Mouse (Mus musculus): ENCODE measurements around the gene Dnajc6. TPM values are rescaled to one million over a fixed set of nuclear protein-coding genes. Genes with fewer than 3 reads are reported as not detected.

The Dnajc6 gene
- total and polyA plus RNA-seq, 3 experiments = 0.29 to 0.41 (median 0.35) TPM

- H3K27ac ChIP-seq = no peak overlapping the region
- intact Hi-C loops (cut with DNase I) = no loop called here
- no peak for TF ChIP-seq CTCF (IDR thresholded peaks at IDR 0.05)
- no peak for TF ChIP-seq EP300 (IDR thresholded peaks at IDR 0.05; ENCODE audit: insufficient read depth, low read depth, low read length)
- no peak for TF ChIP-seq POLR2A (IDR thresholded peaks at IDR 0.05; ENCODE audit: insufficient read depth, low read depth, low read length)
- DNase-seq = no peak
- H3K9ac ChIP-seq (ENCODE audit: low read depth, low read length) = no peak overlapping the region
- no peaks in the 10 kb centered on the region for H3K36me3 ChIP-seq (ENCODE audit: control insufficient read depth, insufficient read depth, low read length)
- 67% methylated on average over 5 of the region's 5 CpGs for WGBS
- H3K27me3 ChIP-seq (ENCODE audit: control insufficient read depth, insufficient read depth, low read length) = no peaks in the 10 kb centered on the region
- H3K79me2 ChIP-seq (replicated peaks; ENCODE audit: control insufficient read depth, insufficient read depth, low read length) = no peaks in the 10 kb centered on the region
- no peak overlapping the region for H3K4me3 ChIP-seq
- no peaks in the 10 kb centered on the region for H3K4me1 ChIP-seq (ENCODE audit: control insufficient read depth, insufficient read depth, low read length)
These were observed 83.1 kb downstream of the Dnajc6 start for GRCm38 (mm10) chr4:101579517-101579916.

DNA sequence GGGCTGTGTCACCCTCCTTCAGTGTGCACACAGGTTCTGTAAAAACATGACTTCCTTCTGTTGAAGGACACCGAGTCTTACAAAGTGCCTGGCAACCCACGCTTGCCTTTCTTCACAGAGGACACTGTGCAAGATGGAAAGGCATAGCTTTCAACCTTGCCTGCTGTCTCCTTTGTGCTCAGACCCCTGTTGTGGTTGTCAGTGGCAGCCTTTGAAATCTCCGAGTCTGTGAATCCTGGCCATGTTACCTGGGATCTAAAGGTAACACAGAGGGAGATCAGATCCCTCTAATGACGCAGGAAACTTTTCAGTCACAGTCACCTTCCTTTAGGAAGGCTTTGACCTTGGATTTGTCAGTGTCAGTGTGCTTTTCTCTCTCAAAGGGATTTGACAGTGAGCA, 84.7 kb downstream of the Dnajc6 start:
- TF ChIP-seq POLR2A (IDR thresholded peaks at IDR 0.05; ENCODE audit: insufficient read depth, low read depth, low read length) (no peak), CTCF (IDR thresholded peaks at IDR 0.05) (no peak)
- no peaks in the 10 kb centered on the region for H3K4me1 ChIP-seq (ENCODE audit: control insufficient read depth, insufficient read depth, low read length)
- 78% methylated on average over 4 of the region's 4 CpGs for WGBS
- no peak overlapping the region for H3K27ac ChIP-seq
- no peaks in the 10 kb centered on the region for H3K27me3 ChIP-seq (ENCODE audit: control insufficient read depth, insufficient read depth, low read length)
- H3K79me2 ChIP-seq (replicated peaks; ENCODE audit: control insufficient read depth, insufficient read depth, low read length) = no peaks in the 10 kb centered on the region
- no peaks in the 10 kb centered on the region for H3K36me3 ChIP-seq (ENCODE audit: control insufficient read depth, insufficient read depth, low read length)
- DNase-seq = no peak
- no peak overlapping the region for H3K9ac ChIP-seq (ENCODE audit: low read depth, low read length)
- intact Hi-C loops (cut with DNase I) = no loop called here
- no peak overlapping the region for H3K4me3 ChIP-seq

- TF ChIP-seq CTCF (IDR thresholded peaks at IDR 0.05) (no peak), EP300 (IDR thresholded peaks at IDR 0.05; ENCODE audit: insufficient read depth, low read depth, low read length) (no peak), POLR2A (IDR thresholded peaks at IDR 0.05; ENCODE audit: insufficient read depth, low read depth, low read length) (no peak)
- Histone ChIP-seq H3K36me3 (ENCODE audit: control insufficient read depth, insufficient read depth, low read length) (no peaks in the 10 kb centered on the region), H3K4me1 (ENCODE audit: control insufficient read depth, insufficient read depth, low read length) (no peaks in the 10 kb centered on the region), H3K9ac (ENCODE audit: low read depth, low read length) (no peak overlapping the region), H3K79me2 (replicated peaks; ENCODE audit: control insufficient read depth, insufficient read depth, low read length) (no peaks in the 10 kb centered on the region), H3K27me3 (ENCODE audit: control insufficient read depth, insufficient read depth, low read length) (no peaks in the 10 kb centered on the region), H3K27ac (no peak overlapping the region), H3K4me3 (no peak overlapping the region)
- 62% methylated on average over 2 of the region's 2 CpGs for WGBS
- intact Hi-C loops (cut with DNase I) = no loop called here
- DNase-seq = no peak
These were observed 86.4 kb downstream of the Dnajc6 start for GRCm38 (mm10) chr4:101582882-101583281.

DNA sequence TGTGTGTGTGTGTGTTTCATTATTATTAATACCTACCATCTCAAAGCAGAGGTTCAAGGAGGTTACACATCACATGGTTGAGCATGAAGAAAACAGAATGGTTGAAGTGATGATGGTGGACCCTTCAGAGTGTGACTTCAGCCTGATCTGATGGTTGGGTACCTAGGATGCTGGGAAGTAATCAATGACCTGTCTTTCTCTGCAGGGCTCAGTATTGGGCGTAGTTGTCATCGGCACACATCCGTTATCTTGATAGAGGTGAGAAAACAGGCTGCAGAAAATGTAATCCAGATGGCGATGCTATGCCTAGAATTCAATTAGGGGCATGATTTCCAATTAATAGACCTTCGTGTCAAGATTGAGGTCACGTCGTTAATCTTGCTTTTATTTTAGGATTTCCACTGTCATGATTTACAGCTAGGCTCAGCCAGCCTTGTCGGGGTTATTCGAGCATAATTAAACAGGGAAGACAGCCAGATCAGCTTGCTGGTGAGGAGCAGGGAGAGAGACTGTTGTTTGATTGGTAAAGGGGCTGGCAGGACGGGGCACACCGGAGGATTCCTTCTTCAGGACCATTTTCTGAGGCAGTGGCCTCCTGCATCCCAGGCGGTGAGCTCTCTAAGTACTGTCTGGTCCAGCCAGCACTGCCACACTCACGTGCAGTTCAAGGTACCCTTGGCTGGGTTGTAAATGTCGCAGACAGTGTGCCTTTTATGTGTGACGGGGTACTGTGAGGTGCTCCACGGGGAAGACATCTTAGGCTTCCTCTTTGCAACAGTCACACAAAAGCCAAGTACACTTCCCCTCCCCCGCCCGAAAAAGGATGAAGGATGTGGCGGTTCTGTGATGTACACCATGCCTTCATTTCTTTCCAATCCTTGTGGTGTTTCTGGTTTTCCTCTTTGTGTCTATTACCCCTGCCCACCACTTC, 88.3 kb downstream of the Dnajc6 start:
- WGBS = 72% methylated on average over 19 of the region's 19 CpGs
- H3K4me1 ChIP-seq (ENCODE audit: control insufficient read depth, insufficient read depth, low read length) = no peaks in the 10 kb centered on the region
- no peak for DNase-seq
- H3K27me3 ChIP-seq (ENCODE audit: control insufficient read depth, insufficient read depth, low read length) = no peaks in the 10 kb centered on the region
- intact Hi-C loops (cut with DNase I) = no loop called here
- H3K79me2 ChIP-seq (replicated peaks; ENCODE audit: control insufficient read depth, insufficient read depth, low read length) = no peaks in the 10 kb centered on the region
- TF ChIP-seq POLR2A (IDR thresholded peaks at IDR 0.05; ENCODE audit: insufficient read depth, low read depth, low read length) (no peak), CTCF (IDR thresholded peaks at IDR 0.05) (no peak), EP300 (IDR thresholded peaks at IDR 0.05; ENCODE audit: insufficient read depth, low read depth, low read length) (no peak)
- H3K36me3 ChIP-seq (ENCODE audit: control insufficient read depth, insufficient read depth, low read length) = no peaks in the 10 kb centered on the region
- H3K9ac ChIP-seq (ENCODE audit: low read depth, low read length) = no peak overlapping the region
- H3K4me3 ChIP-seq = no peak overlapping the region
- no peak overlapping the region for H3K27ac ChIP-seq

DNA sequence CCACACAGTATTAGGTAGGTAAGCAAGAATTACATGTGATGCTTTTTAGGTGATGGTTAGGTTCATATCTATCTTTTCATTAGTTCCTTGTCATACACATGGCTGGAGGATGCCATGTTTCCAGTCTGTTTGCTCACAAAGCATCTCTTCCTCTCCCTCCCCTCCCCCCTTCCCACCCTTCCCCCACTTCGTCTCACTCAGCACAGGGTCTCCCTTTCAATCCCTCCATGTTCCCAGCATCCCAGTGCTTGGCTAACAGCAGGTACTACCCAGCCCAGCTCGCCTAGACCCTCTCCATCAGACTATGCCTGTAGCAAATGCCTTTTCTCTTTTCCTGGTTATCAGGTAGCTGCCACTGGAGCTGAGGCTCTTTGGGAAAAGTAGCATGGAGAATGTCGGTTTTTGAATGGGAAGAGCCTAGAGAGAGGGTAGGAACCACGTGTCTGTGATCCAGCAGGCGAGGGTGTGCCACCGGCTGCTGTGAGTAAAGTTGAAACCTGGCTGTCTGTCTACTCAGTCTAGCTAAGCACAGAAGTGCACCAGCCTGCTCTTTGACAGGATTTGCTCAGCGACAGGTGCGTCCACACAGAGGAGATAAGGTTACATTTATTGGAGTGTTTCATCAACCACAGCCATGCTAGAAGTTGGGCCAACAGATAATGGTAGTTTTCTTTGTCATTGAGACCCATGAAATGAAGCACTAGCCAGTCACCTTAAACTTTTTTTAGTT, 89.2 kb downstream of the Dnajc6 start:
- no peak for DNase-seq
- no peaks in the 10 kb centered on the region for H3K79me2 ChIP-seq (replicated peaks; ENCODE audit: control insufficient read depth, insufficient read depth, low read length)
- H3K4me1 ChIP-seq (ENCODE audit: control insufficient read depth, insufficient read depth, low read length) = no peaks in the 10 kb centered on the region
- TF ChIP-seq EP300 (IDR thresholded peaks at IDR 0.05; ENCODE audit: insufficient read depth, low read depth, low read length) = no peak
- no peak for TF ChIP-seq POLR2A (IDR thresholded peaks at IDR 0.05; ENCODE audit: insufficient read depth, low read depth, low read length)
- TF ChIP-seq CTCF (IDR thresholded peaks at IDR 0.05) = no peak
- 51% methylated on average over 8 of the region's 8 CpGs for WGBS
- no peak overlapping the region for H3K4me3 ChIP-seq
- no peak overlapping the region for H3K9ac ChIP-seq (ENCODE audit: low read depth, low read length)
- H3K27ac ChIP-seq = no peak overlapping the region
- H3K36me3 ChIP-seq (ENCODE audit: control insufficient read depth, insufficient read depth, low read length) = no peaks in the 10 kb centered on the region
- intact Hi-C loops (cut with DNase I) = no loop called here
- no peaks in the 10 kb centered on the region for H3K27me3 ChIP-seq (ENCODE audit: control insufficient read depth, insufficient read depth, low read length)

DNA sequence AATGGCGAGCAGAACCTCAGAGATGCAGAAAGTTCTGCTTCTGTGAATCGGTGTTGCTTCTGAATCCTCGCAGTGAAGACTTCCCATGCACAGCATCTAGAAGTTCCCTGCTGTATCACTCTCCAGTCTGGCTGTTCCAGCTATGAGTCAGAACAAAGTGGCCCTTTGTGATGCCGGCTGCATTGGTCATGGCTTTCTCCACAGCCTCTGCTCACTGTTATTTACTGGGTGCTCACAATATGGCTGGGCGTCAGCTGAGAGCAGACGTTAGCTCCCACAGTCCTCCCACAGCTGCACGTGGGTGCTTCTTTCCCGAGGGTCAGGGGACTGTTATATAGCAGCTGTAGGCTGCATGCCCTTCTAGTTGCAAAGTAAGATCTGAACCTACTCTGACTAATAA, 92.5 kb downstream of the Dnajc6 start:
- Histone ChIP-seq H3K36me3 (ENCODE audit: control insufficient read depth, insufficient read depth, low read length) (no peaks in the 10 kb centered on the region), H3K4me3 (no peak overlapping the region), H3K9ac (ENCODE audit: low read depth, low read length) (no peak overlapping the region), H3K79me2 (replicated peaks; ENCODE audit: control insufficient read depth, insufficient read depth, low read length) (no peaks in the 10 kb centered on the region), H3K4me1 (ENCODE audit: control insufficient read depth, insufficient read depth, low read length) (no peaks in the 10 kb centered on the region), H3K27me3 (ENCODE audit: control insufficient read depth, insufficient read depth, low read length) (no peaks in the 10 kb centered on the region), H3K27ac (no peak overlapping the region)
- DNase-seq = no peak
- intact Hi-C loops (cut with DNase I) = no loop called here
- no peak for TF ChIP-seq EP300 (IDR thresholded peaks at IDR 0.05; ENCODE audit: insufficient read depth, low read depth, low read length)
- TF ChIP-seq CTCF (IDR thresholded peaks at IDR 0.05) = no peak
- no peak for TF ChIP-seq POLR2A (IDR thresholded peaks at IDR 0.05; ENCODE audit: insufficient read depth, low read depth, low read length)
- 67% methylated on average over 8 of the region's 8 CpGs for WGBS
